Mouse (Mus musculus): ENCODE measurements around the gene Nfkb1. TPM values are rescaled to one million over a fixed set of nuclear protein-coding genes. Genes with fewer than 3 reads are reported as not detected.

Gene Nfkb1
- polyA plus RNA-seq, 1 experiment, result 46.0 TPM

DNA sequence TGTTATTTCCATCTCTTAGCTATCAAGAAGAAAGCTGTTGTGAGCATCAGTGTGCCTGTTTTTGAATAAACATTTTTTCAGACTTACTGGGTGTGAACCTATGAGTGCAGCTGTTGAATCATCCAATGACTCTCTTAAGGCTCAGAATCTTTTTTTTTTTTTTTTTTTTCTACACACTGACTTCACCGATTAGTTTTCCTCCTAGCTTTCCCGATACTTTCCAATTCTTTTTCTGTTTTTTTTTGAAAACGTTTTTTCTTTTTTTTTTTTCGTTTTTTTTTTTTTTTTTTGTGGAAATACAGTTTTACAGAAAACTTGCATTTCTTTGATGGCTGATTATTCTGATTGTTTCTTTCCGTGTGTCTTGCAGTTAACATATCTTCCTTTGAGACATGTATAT lies 138.5 kb downstream of the Nfkb1 start:
- TF ChIP-seq POLR2A (IDR thresholded peaks at IDR 0.05; ENCODE audit: low read depth, low read length) (no peak), CTCF (conservative IDR thresholded peaks at IDR 0.05; ENCODE audit: insufficient read depth, insufficient read length, low read depth, low read length) (no peak)
- Histone ChIP-seq H3K27me3 (replicated peaks; ENCODE audit: control insufficient read depth, insufficient read depth, low read length) (no peaks in the 10 kb centered on the region), H3K36me3 (ENCODE audit: control insufficient read depth, insufficient read depth, low read length) (peaks cover 11% of the 10 kb centered on the region), H3K4me1 (ENCODE audit: control insufficient read depth, insufficient read depth, low read length) (no peaks in the 10 kb centered on the region), H3K4me3 (ENCODE audit: insufficient read depth, low read depth, low read length) (no peak overlapping the region), H3K27ac (ENCODE audit: insufficient read depth, low read depth, low read length) (no peak overlapping the region)
- WGBS, result 78% methylated on average over 5 of the region's 5 CpGs
- no peak for DNase-seq

- 85% methylated on average over 8 of the region's 8 CpGs for WGBS
- H3K36me3 ChIP-seq (ENCODE audit: control insufficient read depth, insufficient read depth, low read length), result peaks cover 5% of the 10 kb centered on the region
- TF ChIP-seq CTCF (conservative IDR thresholded peaks at IDR 0.05; ENCODE audit: insufficient read depth, insufficient read length, low read depth, low read length), result no peak
- TF ChIP-seq POLR2A (IDR thresholded peaks at IDR 0.05; ENCODE audit: low read depth, low read length), result no peak
- no peak for DNase-seq
- no peak overlapping the region for H3K27ac ChIP-seq (ENCODE audit: insufficient read depth, low read depth, low read length)
- no peak overlapping the region for H3K4me3 ChIP-seq (ENCODE audit: insufficient read depth, low read depth, low read length)
- H3K4me1 ChIP-seq (ENCODE audit: control insufficient read depth, insufficient read depth, low read length), result no peaks in the 10 kb centered on the region
- H3K27me3 ChIP-seq (replicated peaks; ENCODE audit: control insufficient read depth, insufficient read depth, low read length), result no peaks in the 10 kb centered on the region
Observed at GRCm38 (mm10) chr3:135547298-135547697, 144.0 kb downstream of the Nfkb1 start.

DNA sequence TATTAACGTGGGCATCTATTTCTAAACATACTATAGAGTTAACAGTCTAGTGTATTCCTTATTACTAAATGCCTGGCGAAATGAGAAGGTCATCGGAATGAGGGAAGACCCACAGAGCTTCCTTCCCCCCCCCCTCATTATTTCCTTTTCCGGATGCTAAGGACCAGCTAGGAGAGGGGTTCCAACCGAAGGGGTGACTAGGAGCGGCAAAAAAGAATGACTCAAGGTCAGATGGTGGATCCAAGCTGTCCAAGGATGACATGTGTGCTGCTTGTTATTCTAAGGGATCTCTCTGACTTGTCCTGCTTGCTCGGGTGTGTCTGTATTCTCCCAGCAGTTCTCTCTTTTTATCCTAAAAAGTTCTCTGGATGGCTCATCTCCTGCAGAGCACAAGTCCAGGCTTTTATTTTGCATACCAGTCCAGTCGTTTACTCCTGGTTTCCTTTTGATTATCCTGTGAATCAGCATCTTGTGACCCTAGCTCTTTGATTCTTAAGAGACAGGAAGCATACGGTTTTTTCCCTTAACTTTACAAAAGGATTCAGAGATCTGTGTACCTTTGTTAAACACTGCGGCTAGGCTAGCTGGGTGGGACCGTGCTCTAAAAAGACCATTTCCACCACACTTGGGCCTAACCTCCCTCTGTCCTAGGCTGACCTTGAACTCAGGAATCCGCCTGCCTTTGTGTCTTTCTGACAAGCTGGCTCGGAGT lies 145.0 kb downstream of the Nfkb1 start:
- Histone ChIP-seq H3K4me1 (ENCODE audit: control insufficient read depth, insufficient read depth, low read length) (no peaks in the 10 kb centered on the region), H3K27me3 (replicated peaks; ENCODE audit: control insufficient read depth, insufficient read depth, low read length) (no peaks in the 10 kb centered on the region), H3K27ac (ENCODE audit: insufficient read depth, low read depth, low read length) (no peak overlapping the region), H3K36me3 (ENCODE audit: control insufficient read depth, insufficient read depth, low read length) (peaks cover 5% of the 10 kb centered on the region), H3K4me3 (ENCODE audit: insufficient read depth, low read depth, low read length) (no peak overlapping the region)
- 57% methylated on average over 13 of the region's 13 CpGs for WGBS
- no peak for DNase-seq
- TF ChIP-seq CTCF (conservative IDR thresholded peaks at IDR 0.05; ENCODE audit: insufficient read depth, insufficient read length, low read depth, low read length) (no peak), POLR2A (IDR thresholded peaks at IDR 0.05; ENCODE audit: low read depth, low read length) (no peak)

Other genes with a start within 250 kb of the Nfkb1 start
- 23.6 and 25.8 TPM in 2 replicates for gene Manba, start 205.9 kb downstream of the Nfkb1 start, polyA plus RNA-seq (2012; rRNA removed)
- 20.6 and 28.7 TPM in 2 replicates for gene Slc39a8, start 133.7 kb upstream of the Nfkb1 start, polyA plus RNA-seq (2012; rRNA removed)

All from kidney, adult 2 months (tissue).